Mouse (Mus musculus): ENCODE measurements around the gene Ralgps2. TPM values are rescaled to one million over a fixed set of nuclear protein-coding genes. Genes with fewer than 3 reads are reported as not detected.

Ralgps2 gene
- polyA plus RNA-seq, 1 experiment, result 65.8 TPM

- no peak overlapping the region for H3K9ac ChIP-seq (ENCODE audit: low read depth, poor library complexity, severe bottlenecking)
- peaks cover 15% of the 10 kb centered on the region for H3K36me3 ChIP-seq (ENCODE audit: control insufficient read depth, insufficient read depth, low read length, poor library complexity, severe bottlenecking)
- H3K4me3 ChIP-seq (ENCODE audit: low read depth, low read length), result no peak overlapping the region
- no peak overlapping the region for H3K27ac ChIP-seq (ENCODE audit: insufficient read depth, low read length)
- H3K9me3 ChIP-seq (replicated peaks; ENCODE audit: control insufficient read depth, insufficient read depth, low read length, poor library complexity, severe bottlenecking), result no peaks in the 10 kb centered on the region
- TF ChIP-seq EP300 (IDR thresholded peaks at IDR 0.05; ENCODE audit: insufficient read depth, low read depth, low read length), result no peak
- TF ChIP-seq CTCF (IDR thresholded peaks at IDR 0.05; ENCODE audit: low read depth, low read length), result no peak
- TF ChIP-seq POLR2A (IDR thresholded peaks at IDR 0.05; ENCODE audit: insufficient read depth, low read length), result no peak
- no peaks in the 10 kb centered on the region for H3K4me1 ChIP-seq (ENCODE audit: control insufficient read depth, insufficient read depth, low read length)
- H3K27me3 ChIP-seq (ENCODE audit: control insufficient read depth, insufficient read depth, low read length, poor library complexity, severe bottlenecking), result no peaks in the 10 kb centered on the region
Measured at GRCm38 (mm10) chr1:156813485-156813884, 125.9 kb downstream of the Ralgps2 start.

- Histone ChIP-seq H3K36me3 (ENCODE audit: control insufficient read depth, insufficient read depth, low read length, poor library complexity, severe bottlenecking) (peaks cover 10% of the 10 kb centered on the region), H3K27ac (ENCODE audit: insufficient read depth, low read length) (no peak overlapping the region), H3K9ac (ENCODE audit: low read depth, poor library complexity, severe bottlenecking) (no peak overlapping the region), H3K9me3 (replicated peaks; ENCODE audit: control insufficient read depth, insufficient read depth, low read length, poor library complexity, severe bottlenecking) (no peaks in the 10 kb centered on the region), H3K4me3 (ENCODE audit: low read depth, low read length) (no peak overlapping the region), H3K4me1 (ENCODE audit: control insufficient read depth, insufficient read depth, low read length) (no peaks in the 10 kb centered on the region), H3K27me3 (ENCODE audit: control insufficient read depth, insufficient read depth, low read length, poor library complexity, severe bottlenecking) (no peaks in the 10 kb centered on the region)
- TF ChIP-seq CTCF (IDR thresholded peaks at IDR 0.05; ENCODE audit: low read depth, low read length) (no peak), EP300 (IDR thresholded peaks at IDR 0.05; ENCODE audit: insufficient read depth, low read depth, low read length) (no peak), POLR2A (IDR thresholded peaks at IDR 0.05; ENCODE audit: insufficient read depth, low read length) (no peak)
Measured at GRCm38 (mm10) chr1:156812716-156813115, 126.7 kb downstream of the Ralgps2 start.

GRCm38 (mm10) chr1:156811928-156812327 is 127.5 kb downstream of the Ralgps2 start:
- H3K27me3 ChIP-seq (ENCODE audit: control insufficient read depth, insufficient read depth, low read length, poor library complexity, severe bottlenecking), result no peaks in the 10 kb centered on the region
- peaks cover 7% of the 10 kb centered on the region for H3K36me3 ChIP-seq (ENCODE audit: control insufficient read depth, insufficient read depth, low read length, poor library complexity, severe bottlenecking)
- TF ChIP-seq EP300 (IDR thresholded peaks at IDR 0.05; ENCODE audit: insufficient read depth, low read depth, low read length), result no peak
- no peak for TF ChIP-seq CTCF (IDR thresholded peaks at IDR 0.05; ENCODE audit: low read depth, low read length)
- no peak for TF ChIP-seq POLR2A (IDR thresholded peaks at IDR 0.05; ENCODE audit: insufficient read depth, low read length)
- no peak overlapping the region for H3K9ac ChIP-seq (ENCODE audit: low read depth, poor library complexity, severe bottlenecking)
- H3K4me3 ChIP-seq (ENCODE audit: low read depth, low read length), result no peak overlapping the region
- H3K4me1 ChIP-seq (ENCODE audit: control insufficient read depth, insufficient read depth, low read length), result no peaks in the 10 kb centered on the region
- no peaks in the 10 kb centered on the region for H3K9me3 ChIP-seq (replicated peaks; ENCODE audit: control insufficient read depth, insufficient read depth, low read length, poor library complexity, severe bottlenecking)
- H3K27ac ChIP-seq (ENCODE audit: insufficient read depth, low read length), result no peak overlapping the region

- no peak for TF ChIP-seq POLR2A (IDR thresholded peaks at IDR 0.05; ENCODE audit: insufficient read depth, low read length)
- TF ChIP-seq CTCF (IDR thresholded peaks at IDR 0.05; ENCODE audit: low read depth, low read length), result no peak
- TF ChIP-seq EP300 (IDR thresholded peaks at IDR 0.05; ENCODE audit: insufficient read depth, low read depth, low read length), result no peak
- peaks cover 7% of the 10 kb centered on the region for H3K36me3 ChIP-seq (ENCODE audit: control insufficient read depth, insufficient read depth, low read length, poor library complexity, severe bottlenecking)
- no peak overlapping the region for H3K27ac ChIP-seq (ENCODE audit: insufficient read depth, low read length)
Measured at GRCm38 (mm10) chr1:156808332-156808731, 131.1 kb downstream of the Ralgps2 start.

GRCm38 (mm10) chr1:156801276-156801675 is 138.2 kb downstream of the Ralgps2 start:
- Histone ChIP-seq H3K4me3 (ENCODE audit: low read depth, low read length) (no peak overlapping the region), H3K4me1 (ENCODE audit: control insufficient read depth, insufficient read depth, low read length) (no peaks in the 10 kb centered on the region), H3K27ac (ENCODE audit: insufficient read depth, low read length) (no peak overlapping the region), H3K9ac (ENCODE audit: low read depth, poor library complexity, severe bottlenecking) (no peak overlapping the region), H3K36me3 (ENCODE audit: control insufficient read depth, insufficient read depth, low read length, poor library complexity, severe bottlenecking) (no peaks in the 10 kb centered on the region), H3K9me3 (replicated peaks; ENCODE audit: control insufficient read depth, insufficient read depth, low read length, poor library complexity, severe bottlenecking) (no peaks in the 10 kb centered on the region; the same call in 1 of the 2 replicates), H3K27me3 (ENCODE audit: control insufficient read depth, insufficient read depth, low read length, poor library complexity, severe bottlenecking) (no peaks in the 10 kb centered on the region)
- TF ChIP-seq CTCF (IDR thresholded peaks at IDR 0.05; ENCODE audit: low read depth, low read length) (no peak), EP300 (IDR thresholded peaks at IDR 0.05; ENCODE audit: insufficient read depth, low read depth, low read length) (no peak), POLR2A (IDR thresholded peaks at IDR 0.05; ENCODE audit: insufficient read depth, low read length) (no peak)

More at GRCm38 (mm10) chr1:156808332-156808731, 131.1 kb downstream of the Ralgps2 start:
- Histone ChIP-seq H3K9ac (ENCODE audit: low read depth, poor library complexity, severe bottlenecking) (no peak overlapping the region), H3K27me3 (ENCODE audit: control insufficient read depth, insufficient read depth, low read length, poor library complexity, severe bottlenecking) (no peaks in the 10 kb centered on the region), H3K4me3 (ENCODE audit: low read depth, low read length) (no peak overlapping the region), H3K9me3 (replicated peaks; ENCODE audit: control insufficient read depth, insufficient read depth, low read length, poor library complexity, severe bottlenecking) (no peaks in the 10 kb centered on the region), H3K4me1 (ENCODE audit: control insufficient read depth, insufficient read depth, low read length) (no peaks in the 10 kb centered on the region)

GRCm38 (mm10) chr1:156796251-156796650 is 143.2 kb downstream of the Ralgps2 start:
- H3K27me3 ChIP-seq (ENCODE audit: control insufficient read depth, insufficient read depth, low read length, poor library complexity, severe bottlenecking), result no peaks in the 10 kb centered on the region
- no peak overlapping the region for H3K4me3 ChIP-seq (ENCODE audit: low read depth, low read length)
- H3K36me3 ChIP-seq (ENCODE audit: control insufficient read depth, insufficient read depth, low read length, poor library complexity, severe bottlenecking), result no peaks in the 10 kb centered on the region
- no peaks in the 10 kb centered on the region for H3K4me1 ChIP-seq (ENCODE audit: control insufficient read depth, insufficient read depth, low read length)
- no peak overlapping the region for H3K9ac ChIP-seq (ENCODE audit: low read depth, poor library complexity, severe bottlenecking)
- no peak for TF ChIP-seq CTCF (IDR thresholded peaks at IDR 0.05; ENCODE audit: low read depth, low read length)
- no peak overlapping the region for H3K27ac ChIP-seq (ENCODE audit: insufficient read depth, low read length)
- H3K9me3 ChIP-seq (replicated peaks; ENCODE audit: control insufficient read depth, insufficient read depth, low read length, poor library complexity, severe bottlenecking), result no peaks in the 10 kb centered on the region; the same call in 1 of the 2 replicates

Measured in ES-Bruce4 (cell line).